Mouse (Mus musculus) midbrain, embryonic 11.5 days (tissue): ENCODE results near the gene Tmem11. TPM values are rescaled to one million over a fixed set of nuclear protein-coding genes. Genes with fewer than 3 reads are reported as not detected.

Source experiments
- ATAC-seq: fragments of 200-750 bp; cut with Nextera tagmentation; 2 replicates; pipeline ENCODE4 v1.8.0; 2017; ENCODE audit warnings: moderate TSS enrichment, moderate library complexity; ENCODE audit not compliant: low FRiP score
- DNase-seq: peaks from one replicate; pipeline ENCODE4 v3.0.0; 2015; ENCODE audit warnings: low spot score; ENCODE audit errors: missing footprints
- H3K27ac ChIP-seq: fragments of 300-500 bp; sonication (generic); 2 replicates; pipeline ENCODE4 v1.5.1; 2014; ENCODE audit warnings: low read depth, low read length
- H3K27me3 ChIP-seq: fragments of 300-500 bp; sonication (generic); 2 replicates; pipeline ENCODE4 v1.6.1; 2014; ENCODE audit warnings: mild to moderate bottlenecking, low read length, moderate library complexity, mixed read lengths; ENCODE audit not compliant: control insufficient read depth, insufficient read depth
- H3K36me3 ChIP-seq: fragments of 300-500 bp; sonication (generic); 2 replicates; pipeline ENCODE4 v1.6.1; 2014; ENCODE audit warnings: mild to moderate bottlenecking, low read length, moderate library complexity, mixed read lengths; ENCODE audit not compliant: control insufficient read depth, insufficient read depth
- H3K4me1 ChIP-seq: fragments of 300-500 bp; sonication (generic); 2 replicates; pipeline ENCODE4 v1.6.1; 2014; ENCODE audit warnings: low read length; ENCODE audit not compliant: control insufficient read depth, insufficient read depth
- H3K4me2 ChIP-seq: fragments of 300-500 bp; sonication (generic); 2 replicates; pipeline ENCODE4 v1.6.1; 2014; ENCODE audit warnings: mild to moderate bottlenecking, moderate library complexity
- H3K4me3 ChIP-seq: fragments of 300-500 bp; sonication (generic); 2 replicates; pipeline ENCODE4 v1.5.1; 2014; ENCODE audit warnings: low read depth, low read length
- H3K9ac ChIP-seq: fragments of 300-500 bp; sonication (generic); 2 replicates; pipeline ENCODE4 v1.6.1; 2014; ENCODE audit warnings: low read length
- H3K9me3 ChIP-seq: fragments of 300-500 bp; sonication (generic); 2 replicates; pipeline ENCODE4 v1.6.1; 2016; ENCODE audit warnings: low read length; ENCODE audit not compliant: control insufficient read depth
- WGBS: fragments of 180-500 bp; shearing (Covaris S2); extraction: QIAGEN DNeasy Blood & Tissue Kit; methylation state at CpG from one replicate; pipeline ENCODE4 v1.1.7; 2014; 5-methylcytosine and 5-hydroxymethylcytosine counted together
- polyA plus RNA-seq: library from polyadenylated mRNA; unstranded; fragments of >200 nt; fragmentation: Nextera tagmentation; extraction: Ambion mirVana; gene quantifications from 2 replicates; pipeline ENCODE4 v1.2.1, GENCODE M21; 2014

Tmem11 gene
- polyA plus RNA-seq, 1 experiment from 2014 or later, result 67.2 TPM

GRCm38 (mm10) chr11:60827241-60827945, 51.7 kb downstream of the Tmem11 start:
- Histone ChIP-seq H3K27ac (no peak overlapping the region), H3K27me3 (no peaks in the 10 kb centered on the region), H3K4me3 (no peak overlapping the region), H3K4me2 (no peak overlapping the region), H3K9me3 (no peaks in the 10 kb centered on the region), H3K9ac (no peak overlapping the region), H3K4me1 (peaks cover 6% of the 10 kb centered on the region; the same call in 1 of the 2 replicates), H3K36me3 (no peaks in the 10 kb centered on the region)
- ATAC-seq, result no peak
- WGBS, result 7% methylated on average over 4 of the region's 4 CpGs
- DNase-seq, result no peak

DNA sequence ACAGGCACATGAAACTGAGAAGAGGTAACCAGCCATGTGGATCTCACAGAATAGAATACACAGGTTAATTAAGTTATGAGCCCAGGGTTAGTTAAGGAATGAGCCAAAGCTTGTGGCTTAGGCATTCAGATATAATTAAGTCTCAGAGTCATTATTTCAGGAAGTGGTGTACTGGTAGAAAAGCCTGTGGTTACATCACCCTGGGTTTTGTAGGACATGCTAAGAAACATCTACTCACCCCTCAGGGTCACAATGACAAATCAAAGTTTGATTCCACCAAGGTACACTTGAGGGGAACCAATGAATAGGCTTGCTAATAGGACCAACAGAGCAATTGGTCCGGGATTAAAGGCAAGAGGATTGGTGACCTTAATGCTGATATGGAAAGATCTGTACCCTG, 52.4 kb downstream of the Tmem11 start:
- no peaks in the 10 kb centered on the region for H3K36me3 ChIP-seq
- H3K9ac ChIP-seq, result no peak overlapping the region
- no peaks in the 10 kb centered on the region for H3K9me3 ChIP-seq
- H3K4me2 ChIP-seq, result no peak overlapping the region
- no peak overlapping the region for H3K4me3 ChIP-seq
- no peak for ATAC-seq
- peaks cover 6% of the 10 kb centered on the region; the same call in 1 of the 2 replicates for H3K4me1 ChIP-seq
- 31% methylated on average over 1 of the region's 1 CpGs for WGBS
- no peaks in the 10 kb centered on the region for H3K27me3 ChIP-seq
- H3K27ac ChIP-seq, result no peak overlapping the region
- no peak for DNase-seq

- Histone ChIP-seq H3K9ac (no peak overlapping the region), H3K4me3 (no peak overlapping the region), H3K9me3 (no peaks in the 10 kb centered on the region), H3K27me3 (no peaks in the 10 kb centered on the region), H3K36me3 (no peaks in the 10 kb centered on the region), H3K4me2 (no peak overlapping the region), H3K4me1 (no peaks in the 10 kb centered on the region), H3K27ac (no peak overlapping the region)
- ATAC-seq, result no peak
- DNase-seq, result no peak
- 89% methylated on average over 3 of the region's 3 CpGs for WGBS
Measured at GRCm38 (mm10) chr11:60825191-60825590, 53.9 kb downstream of the Tmem11 start.

DNA sequence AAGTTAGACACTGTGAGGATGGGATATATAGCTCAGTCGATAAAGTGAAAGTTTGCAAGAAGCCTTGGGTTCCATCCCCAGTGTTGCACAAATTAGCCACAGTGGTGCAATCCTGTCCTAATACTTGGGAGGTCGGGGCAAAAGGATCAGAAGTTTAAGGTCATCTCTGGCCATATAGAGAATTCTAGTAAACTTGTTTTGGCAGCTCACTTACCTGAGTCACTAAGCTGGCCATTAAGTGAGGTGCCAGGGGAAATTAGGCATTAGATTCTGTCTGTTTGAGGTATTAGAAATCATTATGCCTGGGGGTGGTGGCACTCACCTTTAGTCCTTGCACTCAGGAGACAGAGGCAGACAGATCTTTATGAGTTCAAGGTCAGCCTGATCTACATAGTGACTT, 55.3 kb downstream of the Tmem11 start:
- no peak overlapping the region for H3K27ac ChIP-seq
- no peak overlapping the region for H3K4me3 ChIP-seq
- ATAC-seq, result no peak
- H3K36me3 ChIP-seq, result no peaks in the 10 kb centered on the region
- no peaks in the 10 kb centered on the region for H3K4me1 ChIP-seq
- H3K9ac ChIP-seq, result no peak overlapping the region
- H3K27me3 ChIP-seq, result no peaks in the 10 kb centered on the region
- no peak for DNase-seq
- WGBS, result 79% methylated on average over 2 of the region's 2 CpGs
- no peak overlapping the region for H3K4me2 ChIP-seq
- H3K9me3 ChIP-seq, result no peaks in the 10 kb centered on the region

- DNase-seq, result no peak
- Histone ChIP-seq H3K4me3 (no peak overlapping the region), H3K4me2 (no peak overlapping the region), H3K9me3 (no peaks in the 10 kb centered on the region), H3K27ac (no peak overlapping the region), H3K9ac (no peak overlapping the region), H3K36me3 (no peaks in the 10 kb centered on the region), H3K4me1 (no peaks in the 10 kb centered on the region), H3K27me3 (no peaks in the 10 kb centered on the region)
- WGBS, result 68% methylated on average over 5 of the region's 5 CpGs
- ATAC-seq, result no peak
Measured at GRCm38 (mm10) chr11:60816398-60816797, 62.7 kb downstream of the Tmem11 start.

Other genes starting within 250 kb of the Tmem11 start
- gene Llgl1, start 179.5 kb downstream of the Tmem11 start, polyA plus RNA-seq, result 87.8 and 101 TPM in 2 replicates
- 52.3 and 59.3 TPM in 2 replicates for gene Flii, start 152.0 kb downstream of the Tmem11 start, polyA plus RNA-seq
- gene Mief2, start 150.9 kb downstream of the Tmem11 start, polyA plus RNA-seq, result 10.2 and 13.6 TPM in 2 replicates
- 16.0 and 17.4 TPM in 2 replicates for gene Top3a, start 101.9 kb downstream of the Tmem11 start, polyA plus RNA-seq
- 9.2 and 10.1 TPM in 2 replicates for gene Smcr8, start 101.7 kb downstream of the Tmem11 start, polyA plus RNA-seq
- 46.2 and 51.7 TPM in 2 replicates for gene Shmt1, start 67.6 kb downstream of the Tmem11 start, polyA plus RNA-seq
- gene Dhrs7b, start 48.6 kb downstream of the Tmem11 start, polyA plus RNA-seq, result 25.9 and 27.2 TPM in 2 replicates
- 18.3 and 24.3 TPM in 2 replicates for gene Natd1, start 35.5 kb upstream of the Tmem11 start, polyA plus RNA-seq
- gene Map2k3, start 52.8 kb upstream of the Tmem11 start, polyA plus RNA-seq, result 34.2 and 37.4 TPM in 2 replicates
- 0.16 and 0.33 TPM in 2 replicates for gene Kcnj12, start 143.3 kb upstream of the Tmem11 start, polyA plus RNA-seq
- 1.1 and 1.4 TPM in 2 replicates for gene Tnfrsf13b, start 247.5 kb upstream of the Tmem11 start, polyA plus RNA-seq